ENCODE assay signal across 11 mouse cellular contexts in the genomic region with DNA sequence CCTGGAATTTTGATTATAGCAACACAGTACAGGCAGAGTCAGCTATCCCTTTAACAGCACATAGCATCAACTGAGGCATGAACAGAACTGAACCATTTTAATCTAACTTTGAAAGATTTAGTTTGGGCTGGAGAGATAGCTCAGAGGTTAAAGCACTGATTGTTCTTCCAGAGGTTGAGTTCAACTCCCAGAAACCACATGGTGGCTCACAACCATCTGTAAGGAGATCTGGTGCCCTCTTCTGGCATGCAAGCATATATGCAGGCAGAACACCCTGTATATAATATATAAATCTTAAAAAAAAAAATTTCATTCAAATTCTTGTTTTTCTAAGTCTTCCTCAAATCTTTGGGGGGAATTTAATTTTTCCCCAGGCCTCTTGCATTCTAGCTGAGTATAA. TPM values are rescaled to one million over a fixed set of nuclear protein-coding genes. Genes with fewer than 3 reads are reported as not detected.
A peak's percentile ranks its signal among the peaks of the same experiment; 100 is the strongest.
DNase-seq lines count a peak whose midpoint lies in the region; ATAC-seq and TF ChIP-seq lines count a peak whose summit lies in the region.
"Had no signal": no experiment of that assay in that cellular context is flagged by ENCODE, and none has a peak within 500 bp of the region (broad histone marks: within the 10 kb centered on the region; RNA-seq: fewer than 3 reads in every experiment).

No protein-coding gene starts in this region.

- no peak for TF ChIP-seq EP300 in heart, adult 2 months (IDR thresholded peaks at IDR 0.05; ENCODE audit: insufficient read depth, low read depth, low read length)

- peaks cover 28% of the 10 kb centered on the region for H3K36me3 ChIP-seq in heart, adult 2 months (ENCODE audit: control insufficient read depth, insufficient read depth, low read length)
- peaks cover 76% of the 10 kb centered on the region for H3K36me3 ChIP-seq in heart, embryonic 12.5 days
- peaks cover 76% of the 10 kb centered on the region for H3K36me3 ChIP-seq in midbrain, embryonic 13.5 days
- H3K36me3 ChIP-seq in midbrain, embryonic 10.5 days: peaks cover 89% of the 10 kb centered on the region

- TF ChIP-seq CTCF in heart, adult 2 months (IDR thresholded peaks at IDR 0.05): peak; percentile 86

- no peak overlapping the region for H3K9ac ChIP-seq in heart, adult 2 months (ENCODE audit: low read depth, low read length)
- H3K9ac ChIP-seq in heart, embryonic 12.5 days: no peak overlapping the region
- no peak overlapping the region for H3K9ac ChIP-seq in midbrain, embryonic 13.5 days (replicated peaks)
- H3K9ac ChIP-seq: hindbrain, embryonic 13.5 days had no signal

- no peak overlapping the region for H3K4me3 ChIP-seq in heart, adult 2 months
- H3K4me3 ChIP-seq in heart, embryonic 12.5 days: no peak overlapping the region
- no peak overlapping the region for H3K4me3 ChIP-seq in midbrain, embryonic 13.5 days (replicated peaks)
- no peak overlapping the region for H3K4me3 ChIP-seq in midbrain, embryonic 10.5 days
- H3K4me3 ChIP-seq: hindbrain, embryonic 13.5 days had no signal

- peaks cover 2% of the 10 kb centered on the region for H3K4me1 ChIP-seq in heart, adult 2 months (ENCODE audit: control insufficient read depth, insufficient read depth, low read length)
- H3K4me1 ChIP-seq in heart, embryonic 12.5 days (replicated peaks): peaks cover 11% of the 10 kb centered on the region; the same call in 1 of the 2 replicates
- H3K4me1 ChIP-seq in midbrain, embryonic 13.5 days (replicated peaks): no peaks in the 10 kb centered on the region
- peaks cover 3% of the 10 kb centered on the region; the same call in 1 of the 2 replicates for H3K4me1 ChIP-seq in midbrain, embryonic 10.5 days

- TF ChIP-seq POLR2A in heart, adult 2 months (IDR thresholded peaks at IDR 0.05; ENCODE audit: insufficient read depth, low read depth, low read length): no peak

- H3K27me3 ChIP-seq in heart, adult 2 months (ENCODE audit: control insufficient read depth, insufficient read depth, low read length): no peaks in the 10 kb centered on the region
- no peaks in the 10 kb centered on the region for H3K27me3 ChIP-seq in heart, embryonic 12.5 days (replicated peaks)
- H3K27me3 ChIP-seq in midbrain, embryonic 13.5 days: no peaks in the 10 kb centered on the region
- H3K27me3 ChIP-seq in midbrain, embryonic 10.5 days (ENCODE audit: low read depth, poor library complexity, severe bottlenecking): no peaks in the 10 kb centered on the region
- H3K27me3 ChIP-seq: hindbrain, embryonic 13.5 days had no signal

- intact Hi-C loops in heart, adult 2 months (cut with DNase I): loop anchor here (5.0 kb wide), 1 partner anchor 514 kb away; a partner anchor contains a TSS

- DNase-seq in heart, adult 2 months: no peak
- no peak for DNase-seq in midbrain, embryonic 10.5 days (ENCODE audit: low spot score)
- DNase-seq in MN1 (ENCODE audit: low spot score): peak; percentile 51
- peak; percentile 45 for DNase-seq in retina, embryonic 14.5 days (ENCODE audit: low spot score)
- DNase-seq in ovary, adult 18-20 months (ENCODE audit: low spot score): no peak
- no peak for DNase-seq in testis, postnatal 10 days (ENCODE audit: low spot score)
- DNase-seq: adrenal gland, postnatal 14 days; cerebellum, postnatal 36 days had no signal

- H3K4me2 ChIP-seq in heart, embryonic 12.5 days: no peak overlapping the region
- H3K4me2 ChIP-seq in midbrain, embryonic 13.5 days (replicated peaks): no peak overlapping the region
- H3K4me2 ChIP-seq: hindbrain, embryonic 13.5 days had no signal

- no peak for ATAC-seq in heart, embryonic 12.5 days (ENCODE audit: insufficient number of reproducible peaks, low FRiP score)
- ATAC-seq in midbrain, embryonic 13.5 days: 0 out of 2 replicates have a peak, but pooled peaks have one; percentile 27

- no peaks in the 10 kb centered on the region for H3K9me3 ChIP-seq in heart, embryonic 12.5 days (replicated peaks)
- no peaks in the 10 kb centered on the region for H3K9me3 ChIP-seq in midbrain, embryonic 13.5 days
- no peaks in the 10 kb centered on the region for H3K9me3 ChIP-seq in midbrain, embryonic 10.5 days (replicated peaks)
- H3K9me3 ChIP-seq: hindbrain, embryonic 13.5 days had no signal

- H3K79me2 ChIP-seq in heart, adult 2 months (replicated peaks; ENCODE audit: control insufficient read depth, insufficient read depth, low read length): no peaks in the 10 kb centered on the region

- no peak overlapping the region for H3K27ac ChIP-seq in heart, adult 2 months
- no peak overlapping the region for H3K27ac ChIP-seq in heart, embryonic 12.5 days (ENCODE audit: poor library complexity, severe bottlenecking)
- no peak overlapping the region for H3K27ac ChIP-seq in midbrain, embryonic 13.5 days
- no peak overlapping the region for H3K27ac ChIP-seq in midbrain, embryonic 10.5 days (replicated peaks)
- H3K27ac ChIP-seq: hindbrain, embryonic 13.5 days had no signal

RNA-seq across cellular contexts. Expression of a gene that starts 9.7 kb away (rescaled TPM):
- 10 to 100 TPM; 70.1 to 96.2 TPM for total RNA-seq in heart, adult 2 months (2021)
- polyA plus RNA-seq in heart, adult 2 months (2012; rRNA removed): 67.8 and 195 TPM in 2 replicates
- 211 TPM in 2 replicates for polyA plus RNA-seq in heart, embryonic 12.5 days (2016; fragmentation: Nextera tagmentation; extraction: Ambion mirVana)
- polyA plus RNA-seq in midbrain, embryonic 13.5 days (2015; fragmentation: Nextera tagmentation; extraction: Ambion mirVana): 198 and 207 TPM in 2 replicates
- polyA plus RNA-seq in midbrain, embryonic 10.5 days (2016; fragmentation: Nextera tagmentation; extraction: Ambion mirVana): 252 and 285 TPM in 2 replicates

RNA-seq across cellular contexts. Expression of a gene that starts 34.9 kb away (rescaled TPM):
- total RNA-seq in heart, adult 2 months (2021): 1 to 10 TPM; 2.8 to 4.1 TPM
- polyA plus RNA-seq in heart, adult 2 months (2012; rRNA removed): 0.90 and 1.2 TPM in 2 replicates
- 16.8 and 17.9 TPM in 2 replicates for polyA plus RNA-seq in heart, embryonic 12.5 days (2016; fragmentation: Nextera tagmentation; extraction: Ambion mirVana)
- polyA plus RNA-seq in midbrain, embryonic 13.5 days (2015; fragmentation: Nextera tagmentation; extraction: Ambion mirVana): 26.5 and 29.6 TPM in 2 replicates
- 23.8 and 25.3 TPM in 2 replicates for polyA plus RNA-seq in midbrain, embryonic 10.5 days (2016; fragmentation: Nextera tagmentation; extraction: Ambion mirVana)

Comparison
In these comparisons a context has a peak if more than half of its experiments do, and no peak if none do; other contexts are left out.
1. DNase-seq: peak in MN1 (single experiment) and retina, embryonic 14.5 days (single experiment); none in heart, adult 2 months (0 of 2), midbrain, embryonic 10.5 days (single experiment), ovary, adult 18-20 months (single experiment) and testis, postnatal 10 days (single experiment).